Mouse (Mus musculus): ENCODE data around the gene Eno3.

- TF ChIP-seq EP300 (IDR thresholded peaks at IDR 0.05; ENCODE audit: low read depth) (no peak), CTCF (IDR thresholded peaks at IDR 0.05; ENCODE audit: low read depth) (no peak)
Observed at GRCm38 (mm10) chr11:70711026-70711425, 54.0 kb downstream of the Eno3 start.
